Mouse (Mus musculus) forelimb bud, embryonic 11.5 days (tissue): ENCODE results near the gene Sh3glb1.
A peak's percentile ranks its signal among the peaks of the same experiment; 100 is the strongest.
"Not testable (repeated sequence)": the region's sequence is repeated elsewhere in the genome, so short reads cannot be mapped to it uniquely, and the experiment has no call there.

Experiments used
- DNase-seq: peaks from one replicate; pipeline ENCODE4 v3.0.0-alpha.2; 2012; ENCODE audit warnings: low read depth, low spot score

Sh3glb1 gene

DNA sequence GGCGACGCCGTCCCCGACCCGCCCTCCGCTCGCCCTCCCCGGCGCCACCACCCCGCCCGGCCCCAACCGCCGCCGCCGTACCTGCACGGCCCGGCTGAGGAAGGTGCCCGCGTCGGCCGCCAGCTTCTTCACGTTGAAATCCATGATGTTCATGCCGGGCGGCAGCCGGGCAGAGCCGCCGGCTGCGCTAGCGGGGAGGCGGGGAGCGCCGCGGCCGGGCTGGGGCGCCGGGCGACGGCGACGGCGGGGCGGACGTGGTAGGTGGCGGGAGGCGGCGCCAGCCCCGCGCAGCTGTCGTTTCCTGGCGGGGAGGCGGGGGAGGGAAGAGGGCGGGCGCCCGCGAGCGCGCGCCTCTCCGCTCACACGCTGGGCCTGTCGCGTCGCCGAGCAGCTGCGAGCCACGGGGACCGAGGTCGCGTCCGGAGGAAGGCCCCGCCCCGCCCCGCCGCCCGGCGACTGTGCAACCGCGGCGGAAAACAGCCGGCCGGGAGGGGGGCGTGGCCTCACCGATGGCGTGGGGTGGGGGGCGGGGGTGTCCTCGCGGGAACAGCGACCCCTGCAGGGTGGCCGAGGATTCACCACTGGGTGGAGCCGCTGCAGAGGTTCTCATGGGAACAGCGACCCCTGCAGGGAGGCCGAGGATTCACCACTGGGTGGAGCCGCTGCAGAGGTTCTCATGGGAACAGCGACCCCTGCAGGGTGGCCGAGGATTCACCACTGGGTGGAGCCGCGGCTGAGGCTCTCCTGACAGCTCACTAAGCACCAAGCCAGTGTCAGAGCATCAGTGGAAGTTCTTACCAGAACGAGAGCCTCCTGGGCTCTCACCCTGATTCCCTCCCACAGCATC lies at the start of gene Sh3glb1:
TSS of gene Sh3glb1 (minus strand) at position 435 of the 847 bp plus-strand sequence.
- peak; percentile 90 for DNase-seq

DNA sequence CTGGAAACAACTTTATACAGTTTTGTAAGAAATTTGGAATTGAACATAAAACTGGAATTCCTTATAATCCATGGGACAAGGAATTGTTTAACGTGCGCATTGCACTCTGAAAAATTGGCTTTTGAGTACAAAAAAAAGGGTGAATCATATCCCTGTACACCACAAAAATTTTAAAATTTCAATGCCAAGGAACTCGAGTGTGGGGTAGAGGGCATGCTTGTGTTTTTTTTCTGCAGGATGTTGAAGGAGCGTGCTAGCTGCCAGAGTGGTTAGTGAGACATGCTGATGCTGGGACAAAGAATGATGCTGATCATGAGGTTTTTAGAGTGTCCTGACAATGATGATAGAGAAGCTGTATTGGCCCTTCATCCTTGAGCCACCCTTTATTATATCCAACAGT lies 45.0 kb upstream of the Sh3glb1 start:
- no peak for DNase-seq

DNA sequence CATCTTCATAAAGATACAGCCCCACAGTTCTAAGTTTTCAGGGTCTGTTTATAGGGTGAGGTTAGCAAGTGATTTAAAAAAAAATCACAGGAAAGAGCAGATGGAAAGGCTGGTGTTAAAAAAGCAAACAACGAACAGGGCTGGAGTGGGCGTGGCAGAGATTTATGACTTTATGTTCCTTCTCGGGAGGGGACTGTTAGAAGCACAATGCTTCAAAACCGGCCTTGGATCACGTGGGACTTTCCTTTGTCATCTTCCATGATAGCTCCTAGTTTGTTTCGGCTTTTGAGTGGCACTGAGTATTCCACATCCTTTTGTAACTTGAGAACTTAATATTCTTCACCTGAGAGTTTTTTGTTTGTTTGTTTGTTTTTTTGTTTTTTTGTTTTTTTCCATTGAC lies 41.3 kb upstream of the Sh3glb1 start:
- no peak for DNase-seq

DNA sequence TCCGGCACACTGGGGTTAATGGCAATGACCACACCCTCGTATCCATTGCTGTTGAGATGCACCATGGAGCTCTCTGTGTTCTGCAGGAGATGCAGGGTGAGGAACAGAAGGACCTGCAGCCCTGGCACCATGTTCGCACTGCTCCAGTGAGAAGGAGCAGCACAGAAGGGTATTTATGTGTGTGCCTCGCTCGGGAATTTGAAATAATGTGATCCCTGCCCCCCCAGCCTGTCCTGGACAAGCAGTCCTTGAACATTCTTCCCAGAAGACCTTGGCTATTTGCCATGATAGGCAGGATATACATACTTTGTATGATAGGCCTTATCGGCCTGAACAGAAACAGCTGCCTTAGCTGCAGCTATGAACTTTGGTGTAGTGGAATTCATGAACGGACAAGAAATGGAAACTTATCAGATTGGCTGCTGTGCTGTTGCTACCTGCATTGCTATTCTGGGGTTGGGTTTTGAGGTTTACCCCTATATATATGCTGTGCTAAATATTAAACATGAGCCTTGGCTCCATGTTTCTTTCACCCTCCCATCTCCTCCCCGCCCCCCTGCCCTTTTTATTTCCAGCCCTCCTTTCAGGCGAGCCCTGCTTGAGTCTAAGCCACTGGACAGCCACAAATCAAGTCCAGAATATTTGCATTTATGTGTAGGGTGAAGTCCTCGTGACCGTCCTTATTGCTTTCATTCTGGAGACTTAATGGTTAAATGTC lies 40.6 kb upstream of the Sh3glb1 start, which contains the start of gene Clca3a1:
TSS of gene Clca3a1 (minus strand) at position 386 of the 718 bp plus-strand sequence.
- no peak for DNase-seq

DNA sequence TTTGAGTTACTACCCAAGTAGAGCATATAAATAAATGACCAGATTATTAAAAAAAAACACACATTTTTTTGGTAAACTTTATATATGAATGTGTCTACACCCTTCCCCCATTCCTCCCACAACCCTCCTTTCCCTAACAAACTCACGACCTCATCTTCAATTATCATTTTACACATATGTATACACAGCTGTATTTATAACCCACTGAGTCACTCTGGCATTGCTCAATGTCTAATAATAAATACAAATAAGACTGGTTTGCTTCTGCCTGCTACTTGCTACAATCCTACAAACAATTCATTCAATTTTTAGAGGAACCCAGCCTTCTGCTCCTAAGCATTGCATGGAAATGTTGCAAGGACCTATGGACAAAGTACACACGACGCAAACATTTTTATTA lies 39.6 kb upstream of the Sh3glb1 start:
- no peak for DNase-seq

DNA sequence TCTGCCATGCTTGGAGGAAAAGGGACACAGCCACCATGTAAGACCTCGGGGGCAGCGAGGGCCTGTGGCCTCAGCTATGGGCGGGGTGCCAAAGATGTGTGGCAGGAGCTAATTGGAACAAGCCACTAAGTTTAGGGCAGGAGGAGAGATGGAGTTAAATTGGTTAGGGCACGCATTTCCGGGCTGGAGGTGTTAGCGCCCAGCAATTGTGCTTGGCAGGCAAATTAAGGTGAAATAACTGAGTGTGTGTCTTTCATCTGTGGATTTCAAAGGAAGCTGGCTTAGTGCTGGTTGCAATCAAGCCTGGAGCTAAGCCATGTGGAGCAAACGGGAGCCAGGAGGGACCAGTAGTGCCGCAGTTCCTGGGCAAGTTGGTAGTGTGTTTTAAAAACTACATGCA lies 36.0 kb upstream of the Sh3glb1 start:
- peak; percentile 24 for DNase-seq

DNA sequence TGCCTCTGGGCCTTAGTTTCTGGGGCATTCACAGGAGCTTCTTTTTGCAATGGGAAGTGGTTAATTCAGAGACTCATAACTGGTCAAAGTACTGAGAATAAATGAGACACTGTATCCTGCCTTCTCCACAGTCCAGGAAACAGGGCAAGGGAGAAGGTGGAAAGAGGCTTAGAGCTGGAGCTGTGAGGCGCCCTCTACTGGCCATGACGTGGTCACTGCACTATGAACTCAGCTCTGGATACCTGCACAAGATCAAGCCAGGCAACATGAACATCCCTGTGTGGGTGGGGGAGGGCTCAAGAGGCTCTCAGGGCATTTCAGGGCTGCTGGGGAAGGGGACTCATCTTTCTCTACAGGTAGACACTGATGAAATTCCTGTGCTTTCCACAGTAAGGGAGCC lies 33.0 kb upstream of the Sh3glb1 start:
- no peak for DNase-seq

DNA sequence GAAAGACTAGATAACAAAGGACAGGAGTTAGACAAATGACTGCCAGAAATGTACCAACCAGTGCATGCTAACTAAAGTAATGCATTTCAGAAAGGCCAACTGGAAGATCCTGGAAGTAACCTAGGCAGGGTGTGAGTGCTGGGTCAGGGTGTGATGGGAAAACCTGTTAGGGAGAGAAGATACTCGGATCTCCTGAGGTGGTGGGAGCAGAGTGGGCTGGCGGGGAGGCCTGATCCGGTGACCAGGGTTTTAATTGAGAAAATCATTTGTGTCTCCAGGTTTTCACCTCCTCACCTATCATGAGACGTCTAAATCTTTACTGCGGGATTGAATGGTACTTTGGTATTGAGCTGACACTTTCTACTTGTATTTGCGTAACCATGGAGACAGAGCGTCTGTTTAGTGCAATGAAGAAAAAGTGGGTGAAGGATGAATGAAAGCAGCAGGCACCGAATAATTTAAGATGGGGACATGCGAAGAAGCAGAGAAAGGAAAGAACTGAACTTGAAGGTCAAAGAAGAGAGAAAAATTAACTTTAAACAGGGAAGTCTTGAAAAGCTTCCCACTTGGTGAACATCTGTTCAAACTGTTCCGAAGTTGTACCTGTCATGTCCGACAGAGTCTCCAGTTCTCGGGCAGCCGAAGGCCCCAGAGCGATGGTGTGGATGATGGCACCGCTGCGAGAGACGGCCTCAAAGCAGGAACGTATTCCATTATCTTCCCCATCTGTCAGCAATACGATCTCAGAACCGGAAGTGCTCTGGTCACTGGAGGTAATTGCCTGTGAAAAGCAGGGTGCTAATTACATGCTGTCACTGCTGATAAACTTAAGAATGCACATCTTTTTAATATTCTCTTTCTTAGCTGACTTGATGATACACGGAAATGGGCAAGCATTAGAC lies 29.2 kb upstream of the Sh3glb1 start:
- DNase-seq, result not testable (repeated sequence)

DNA sequence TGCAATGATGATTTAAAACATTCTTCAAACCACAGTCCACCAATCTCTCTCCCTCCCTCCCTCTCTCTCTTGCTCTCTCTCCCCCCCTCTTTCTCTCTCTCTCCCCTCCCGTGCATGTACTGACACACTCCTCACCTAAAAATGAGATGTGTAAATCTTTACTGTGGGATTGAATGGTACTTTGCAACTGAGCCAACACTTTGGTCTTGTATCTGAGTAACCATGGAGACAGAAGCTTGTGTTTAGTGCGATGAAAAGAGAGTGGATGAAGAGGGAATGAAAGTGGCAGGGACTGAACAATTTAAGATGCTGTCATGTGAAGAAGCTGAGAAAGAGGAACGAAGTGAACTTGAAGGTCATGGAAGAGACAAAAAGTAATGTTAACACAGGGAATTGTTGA lies 27.6 kb upstream of the Sh3glb1 start:
- not testable (repeated sequence) for DNase-seq

DNA sequence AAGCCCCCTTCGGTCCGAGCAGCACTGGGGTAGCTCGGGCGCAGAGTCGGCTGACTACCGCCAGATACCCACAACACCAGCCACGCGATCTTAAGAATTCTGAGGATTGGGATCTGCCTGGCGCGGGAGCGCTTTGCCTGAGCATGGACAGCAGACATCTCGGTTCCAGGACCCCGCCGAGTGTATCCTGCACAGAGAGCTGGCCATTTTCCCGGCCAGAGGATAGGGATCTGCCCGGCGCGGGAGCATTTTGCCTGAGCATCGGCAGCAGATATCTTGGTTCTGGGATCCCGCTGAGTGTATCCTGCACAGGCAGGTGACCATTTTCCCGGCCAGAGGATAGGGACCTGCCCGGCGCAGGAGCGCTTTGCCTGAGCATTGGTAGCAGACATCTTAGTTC lies 18.3 kb upstream of the Sh3glb1 start:
- DNase-seq, result not testable (repeated sequence)

DNA sequence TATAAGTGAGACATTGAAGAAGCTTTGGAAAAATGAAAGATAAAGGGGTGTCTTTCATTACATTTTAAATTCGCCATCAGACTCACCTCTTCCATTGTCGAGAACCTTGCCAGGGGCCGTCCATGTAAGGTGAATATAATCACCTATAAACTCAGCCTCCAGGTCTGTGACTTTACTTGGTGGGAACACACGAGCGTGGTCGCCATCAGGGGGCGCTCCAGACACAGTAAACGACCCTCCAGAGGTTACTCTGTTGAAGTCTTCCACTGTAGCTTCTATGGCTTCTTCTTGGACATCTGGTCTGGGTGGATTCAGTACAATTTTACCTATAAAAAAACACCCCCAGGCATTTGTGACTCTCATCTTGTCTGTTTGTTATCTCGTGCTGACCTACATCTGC lies 16.7 kb upstream of the Sh3glb1 start:
- DNase-seq, result peak; percentile 36

DNA sequence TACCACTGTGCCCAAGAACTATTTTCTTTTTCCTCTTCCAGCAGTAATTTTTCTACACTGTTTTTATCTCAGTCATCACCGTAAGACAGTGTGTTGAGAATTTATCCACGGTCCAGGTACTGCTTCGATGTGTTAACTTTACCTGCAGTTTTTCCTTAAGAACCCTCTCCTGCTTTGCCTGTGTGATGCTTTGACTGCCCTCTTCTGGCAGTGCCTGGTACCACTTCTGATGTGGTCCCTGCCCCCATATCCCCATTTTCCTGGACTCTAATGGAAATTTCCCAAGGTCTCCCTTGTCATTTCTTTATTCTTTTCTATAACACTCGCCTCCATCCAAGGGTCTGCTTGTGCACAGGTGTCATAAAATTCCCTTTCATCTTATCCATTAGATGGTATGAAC lies 3.3 kb upstream of the Sh3glb1 start:
- peak; percentile 40 for DNase-seq

DNA sequence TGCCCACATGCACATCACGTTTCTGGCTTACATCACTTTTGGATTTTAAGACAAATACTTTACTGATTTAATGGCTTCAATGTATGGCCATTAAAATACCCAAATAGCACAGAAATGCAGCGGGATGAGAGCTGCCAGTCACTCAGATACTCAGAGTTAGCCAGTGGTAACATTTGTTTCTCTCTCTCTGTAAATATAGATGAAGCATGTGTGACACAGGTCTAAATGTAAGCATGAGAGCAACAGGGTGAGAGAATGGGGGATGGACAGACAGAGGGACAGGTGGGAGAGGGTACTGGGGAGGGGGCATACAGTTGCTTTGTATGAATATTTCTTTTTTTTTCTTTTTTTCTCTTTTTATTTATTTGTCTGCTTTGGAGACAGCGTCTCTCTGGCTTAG lies 2.4 kb upstream of the Sh3glb1 start:
- not testable (repeated sequence) for DNase-seq

DNA sequence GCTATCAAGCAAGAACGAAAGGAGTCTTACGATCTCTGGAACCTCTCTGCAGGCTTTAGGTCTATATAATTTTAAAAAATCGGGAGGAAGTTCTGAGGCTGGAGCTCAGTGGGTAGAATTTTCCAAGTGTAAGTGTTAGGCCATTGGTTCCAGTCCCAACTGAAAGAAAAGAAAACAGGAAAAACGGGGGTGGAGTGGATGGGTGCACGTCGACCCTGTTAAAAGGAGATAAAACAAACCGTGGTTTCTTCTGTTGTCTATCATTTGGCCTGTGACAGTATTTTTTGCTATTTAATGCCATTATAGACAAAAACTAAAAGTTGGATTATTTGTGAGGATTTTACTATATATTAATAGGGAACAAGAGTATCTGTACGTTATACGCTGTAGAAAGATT lies 1.7 kb upstream of the Sh3glb1 start:
- DNase-seq, result no peak

DNA sequence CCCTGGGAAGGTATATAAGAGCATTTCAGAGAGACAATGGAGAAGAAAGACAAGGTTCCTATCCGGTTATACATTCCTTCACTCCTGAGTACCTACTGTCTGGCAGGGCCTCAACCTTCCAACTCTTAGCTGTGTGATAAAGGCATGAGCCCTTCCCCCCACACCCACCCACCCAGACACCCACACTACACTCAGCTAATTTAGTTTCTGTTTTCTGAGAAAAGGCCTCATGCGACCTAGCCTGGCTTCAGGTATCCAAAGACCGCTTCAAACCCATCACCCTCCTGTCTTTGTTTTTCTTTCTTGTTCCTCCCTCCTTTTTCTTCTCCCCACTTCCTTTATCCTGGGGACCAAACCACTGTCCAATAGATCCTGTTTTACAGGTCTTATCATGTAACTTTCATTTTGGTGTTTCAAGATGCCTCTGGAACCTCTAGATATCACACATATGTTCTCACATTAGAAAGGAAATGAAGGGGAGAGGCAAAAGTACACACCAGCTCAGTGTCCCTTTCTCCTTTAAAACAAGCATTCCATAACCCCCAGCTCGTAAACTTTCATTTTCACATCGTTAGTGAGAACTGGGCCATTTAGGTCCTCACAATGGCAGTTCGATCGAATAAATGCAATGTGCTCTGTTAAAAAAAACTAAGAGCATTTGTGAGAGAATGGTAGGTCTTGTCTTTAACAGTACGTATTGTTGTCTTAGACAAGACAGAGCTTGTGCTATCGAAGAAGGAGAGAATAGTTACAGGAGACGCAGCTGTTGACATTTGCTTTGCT lies 1.1 kb upstream of the Sh3glb1 start:
- no peak for DNase-seq

DNA sequence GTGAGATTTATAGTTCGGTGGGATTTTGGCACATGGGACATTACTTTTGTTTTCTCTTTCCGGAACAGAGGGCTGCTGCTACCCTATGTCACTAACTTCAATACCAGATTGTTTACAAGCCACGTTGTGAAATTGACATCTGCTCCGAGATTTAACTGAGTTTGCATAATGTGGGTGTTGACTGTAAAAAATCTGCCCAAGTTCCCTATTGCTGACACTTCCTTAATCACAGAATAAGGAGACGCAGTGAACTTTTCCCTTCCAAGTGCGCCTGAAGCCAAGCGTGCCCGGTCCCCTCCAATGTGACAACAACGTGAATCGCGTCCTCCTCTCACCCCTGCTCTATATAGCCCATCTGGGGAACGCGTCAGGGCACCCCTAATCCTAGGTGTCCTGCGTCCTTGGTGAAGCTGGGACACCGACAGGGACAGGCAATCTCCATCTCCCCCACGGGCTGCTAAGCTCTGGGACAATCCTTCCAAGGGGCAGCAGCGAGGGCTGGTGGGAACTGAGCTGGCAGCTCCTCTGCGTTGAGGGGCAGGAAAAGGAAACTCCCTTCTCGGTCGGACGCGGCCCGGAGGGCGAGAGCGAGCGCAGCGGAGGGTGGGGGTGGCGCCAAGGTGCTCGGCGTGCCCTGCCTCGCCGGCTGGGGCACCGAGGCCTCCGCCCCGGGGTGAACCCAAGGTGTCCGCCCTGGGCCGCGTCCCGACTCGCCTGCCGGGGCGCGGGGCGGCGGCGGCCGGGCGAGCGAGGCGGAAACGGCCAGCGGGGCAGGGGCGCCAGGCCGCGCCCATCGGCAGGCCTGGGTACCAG lies 841 bp downstream of the Sh3glb1 start:
- peak; percentile 45 for DNase-seq

DNA sequence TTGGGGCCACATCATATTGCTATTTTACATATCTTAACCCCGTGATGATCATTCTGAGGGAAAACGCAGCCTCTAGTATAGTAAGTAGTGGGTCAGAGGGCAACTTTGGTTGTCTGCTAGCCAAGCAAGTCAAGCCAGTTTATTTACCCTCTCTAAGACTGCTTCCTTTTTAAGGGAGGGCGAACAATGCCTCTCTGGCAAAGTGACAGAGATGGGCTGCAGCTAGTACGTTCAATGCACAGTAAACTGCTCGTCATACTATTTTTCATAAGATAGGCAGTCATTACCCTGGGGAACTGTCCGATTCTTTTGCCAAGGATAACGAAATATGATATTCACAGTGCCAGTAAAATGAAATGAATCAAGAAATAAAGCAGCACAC lies 1.4 kb downstream of the Sh3glb1 start:
- DNase-seq, result no peak

DNA sequence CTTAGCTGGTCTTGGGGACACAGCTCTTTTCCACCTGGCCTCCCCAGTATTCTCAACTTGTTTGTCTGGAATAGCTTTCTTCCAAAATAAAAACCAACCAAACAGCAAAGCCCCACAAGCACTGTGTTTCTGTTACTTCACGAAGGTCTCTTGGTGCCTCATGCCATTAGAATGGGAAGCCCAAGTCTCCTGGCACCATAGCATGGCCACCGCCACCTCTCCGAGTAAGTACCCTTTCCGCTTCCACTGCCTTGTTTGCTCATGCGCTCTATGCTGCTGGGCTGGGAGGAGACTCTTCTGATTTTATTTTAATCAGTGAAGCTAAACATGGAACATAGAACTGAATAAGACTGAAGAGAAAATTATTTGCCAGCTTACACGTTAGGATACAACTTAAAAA lies 2.3 kb downstream of the Sh3glb1 start:
- no peak for DNase-seq

DNA sequence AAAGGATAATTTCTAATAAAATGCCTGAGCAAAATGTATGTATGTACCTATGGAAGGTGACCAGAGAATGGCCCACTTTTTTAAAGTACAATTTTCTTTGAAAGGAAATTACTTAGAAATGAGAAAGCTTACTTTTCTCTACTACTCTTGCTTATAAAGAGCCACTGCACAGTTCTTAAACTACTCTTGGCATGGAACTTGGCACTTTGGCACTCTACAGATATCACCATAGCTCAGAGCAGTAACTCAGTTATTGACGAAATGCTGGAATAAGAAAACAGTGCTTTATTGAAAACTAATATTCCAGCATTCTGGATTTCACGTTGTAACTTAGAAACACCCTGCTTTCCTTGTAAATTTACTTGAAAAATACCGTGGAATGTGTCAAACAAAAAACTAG lies 3.0 kb downstream of the Sh3glb1 start:
- DNase-seq, result no peak

DNA sequence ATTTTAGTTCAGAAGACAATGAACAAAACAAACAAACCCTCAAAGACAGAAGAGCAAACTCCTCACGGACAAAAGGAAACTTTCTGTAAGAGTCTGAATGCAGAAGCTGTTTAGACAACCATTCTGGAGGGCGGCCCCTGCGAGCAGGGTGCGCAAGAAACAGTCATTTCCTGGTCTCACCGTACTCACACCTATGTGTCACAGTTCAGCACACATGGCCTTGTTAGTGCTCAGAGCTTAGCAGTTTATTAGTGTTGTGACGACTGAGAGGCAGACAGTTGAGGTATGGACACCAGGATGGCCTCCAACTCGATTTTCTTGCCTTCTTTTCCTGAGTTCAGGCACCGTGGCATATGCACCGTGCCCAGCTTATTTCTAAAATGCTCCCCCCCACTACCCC lies 4.2 kb downstream of the Sh3glb1 start:
- DNase-seq, result no peak
